Mouse (Mus musculus) CD8-positive naive resting alpha-beta T cell, adult 2 months (primary cell): ENCODE results near the gene Syngr2.

ENCODE experiments used
- DNase-seq, 2 experiments: peaks; one replicate each; pipeline ENCODE4 v3.0.0; 2022; ENCODE audit warnings: low read depth in 2 of 2, low spot score in 2 of 2

Syngr2 gene

GRCm38 (mm10) chr11:117860601-117861000, 51.1 kb downstream of the Syngr2 start, which contains the start of gene Tmem235:
Gene Tmem235, plus strand, starts transcription at chr11:117860752.
- DNase-seq, result peak in 1 of 2 experiments; percentile 22

- DNase-seq, result no peak
These were observed 53.8 kb downstream of the Syngr2 start for GRCm38 (mm10) chr11:117863174-117863856.
